In genomic region chr9:35344374-35344773, GRCm38 (mm10) we compare ENCODE assay signal across 18 mouse cellular contexts.
A peak's percentile ranks its signal among the peaks of the same experiment; 100 is the strongest.
DNase-seq lines count a peak whose midpoint lies in the region; ATAC-seq and TF ChIP-seq lines count a peak whose summit lies in the region.
"Had no signal": no experiment of that assay in that cellular context is flagged by ENCODE, and none has a peak within 500 bp of the region (broad histone marks: within the 10 kb centered on the region; RNA-seq: fewer than 3 reads in every experiment).

No protein-coding gene starts in this region.

- WGBS in liver, adult 2 months: 52% methylated on average over 6 of the region's 6 CpGs
- 54% methylated on average over 6 of the region's 6 CpGs for WGBS in midbrain, embryonic 15.5 days
- WGBS in midbrain, embryonic 10.5 days: 70% methylated on average over 6 of the region's 6 CpGs
- WGBS in intestine, postnatal 0 days: 52% methylated on average over 6 of the region's 6 CpGs
- WGBS in stomach, embryonic 16.5 days: 26% methylated on average over 6 of the region's 6 CpGs

- no peaks in the 10 kb centered on the region for H3K36me3 ChIP-seq in liver, adult 2 months (ENCODE audit: control insufficient read depth, insufficient read depth, low read length)
- H3K36me3 ChIP-seq in midbrain, embryonic 15.5 days (replicated peaks): no peaks in the 10 kb centered on the region
- no peaks in the 10 kb centered on the region for H3K36me3 ChIP-seq in midbrain, embryonic 10.5 days
- H3K36me3 ChIP-seq in intestine, postnatal 0 days (ENCODE audit: control insufficient read depth, insufficient read depth): no peaks in the 10 kb centered on the region
- H3K36me3 ChIP-seq in stomach, embryonic 16.5 days (ENCODE audit: control insufficient read depth, insufficient read depth, low read length): no peaks in the 10 kb centered on the region
- H3K36me3 ChIP-seq: liver, embryonic 15.5 days had no signal

- no peak for TF ChIP-seq POLR2A in liver, adult 2 months (IDR thresholded peaks at IDR 0.05; ENCODE audit: extremely low read depth, insufficient read depth, low read length)

- 0 out of 2 replicates have a peak, but pooled peaks have one; percentile 46 for ATAC-seq in midbrain, embryonic 15.5 days (replicated peaks)
- ATAC-seq in intestine, postnatal 0 days: 0 out of 2 replicates have a peak, but pooled peaks have one; percentile 15
- ATAC-seq in stomach, embryonic 16.5 days (ENCODE audit: insufficient read depth, low FRiP score): peak; percentile 52; the same call in 1 of the 2 replicates
- ATAC-seq: hindbrain, postnatal 0 days had no signal

- no peaks in the 10 kb centered on the region for H3K4me1 ChIP-seq in liver, adult 2 months (ENCODE audit: control insufficient read depth, insufficient read depth, low read length)
- peaks cover 8% of the 10 kb centered on the region for H3K4me1 ChIP-seq in midbrain, embryonic 15.5 days
- peaks cover 42% of the 10 kb centered on the region for H3K4me1 ChIP-seq in midbrain, embryonic 10.5 days
- 0 out of 2 replicates have a peak, but pooled peaks cover 2% of the 10 kb centered on the region for H3K4me1 ChIP-seq in intestine, postnatal 0 days (replicated peaks; ENCODE audit: control insufficient read depth, insufficient read depth, low read length)
- peaks cover 46% of the 10 kb centered on the region for H3K4me1 ChIP-seq in stomach, embryonic 16.5 days (ENCODE audit: control insufficient read depth, insufficient read depth, low read length)
- H3K4me1 ChIP-seq: liver, embryonic 15.5 days had no signal

- no peaks in the 10 kb centered on the region for H3K79me2 ChIP-seq in liver, adult 2 months (ENCODE audit: control insufficient read depth, insufficient read depth, low read length)

- no peak for TF ChIP-seq CTCF in liver, adult 2 months (IDR thresholded peaks at IDR 0.05; ENCODE audit: low read depth, low read length)
- TF ChIP-seq CTCF in intestine, postnatal 0 days (IDR thresholded peaks at IDR 0.05; ENCODE audit: low read depth): no peak

- H3K27ac ChIP-seq in liver, adult 2 months (replicated peaks; ENCODE audit: insufficient read depth, low read depth, low read length): no peak overlapping the region
- no peak overlapping the region for H3K27ac ChIP-seq in midbrain, embryonic 15.5 days
- no peak overlapping the region for H3K27ac ChIP-seq in midbrain, embryonic 10.5 days (replicated peaks)
- no peak overlapping the region for H3K27ac ChIP-seq in intestine, postnatal 0 days (ENCODE audit: low read depth, low read length)
- H3K27ac ChIP-seq in stomach, embryonic 16.5 days (ENCODE audit: low read length): peak overlapping the region; percentile 6; the same call in 1 of the 2 replicates
- H3K27ac ChIP-seq: hindbrain, postnatal 0 days; liver, embryonic 15.5 days had no signal

- no peaks in the 10 kb centered on the region for H3K27me3 ChIP-seq in liver, adult 2 months (ENCODE audit: control insufficient read depth, insufficient read depth, low read length)
- H3K27me3 ChIP-seq in midbrain, embryonic 15.5 days (replicated peaks): 0 out of 2 replicates have a peak, but pooled peaks cover 3% of the 10 kb centered on the region
- peaks cover 66% of the 10 kb centered on the region for H3K27me3 ChIP-seq in midbrain, embryonic 10.5 days (ENCODE audit: low read depth, poor library complexity, severe bottlenecking)
- 0 out of 2 replicates have a peak, but pooled peaks cover 3% of the 10 kb centered on the region for H3K27me3 ChIP-seq in intestine, postnatal 0 days (replicated peaks; ENCODE audit: control insufficient read depth, insufficient read depth, low read length)
- H3K27me3 ChIP-seq in stomach, embryonic 16.5 days (ENCODE audit: control insufficient read depth, insufficient read depth, low read length): no peaks in the 10 kb centered on the region
- H3K27me3 ChIP-seq: liver, embryonic 15.5 days had no signal

- no peak overlapping the region for H3K4me2 ChIP-seq in midbrain, embryonic 15.5 days
- H3K4me2 ChIP-seq in intestine, postnatal 0 days (replicated peaks; ENCODE audit: low read depth): no peak overlapping the region
- no peak overlapping the region for H3K4me2 ChIP-seq in stomach, embryonic 16.5 days (ENCODE audit: low read depth, low read length)
- H3K4me2 ChIP-seq: liver, embryonic 15.5 days had no signal

- H3K9ac ChIP-seq in liver, adult 2 months (ENCODE audit: low read depth, low read length): no peak overlapping the region
- no peak overlapping the region for H3K9ac ChIP-seq in midbrain, embryonic 15.5 days
- no peak overlapping the region for H3K9ac ChIP-seq in intestine, postnatal 0 days (ENCODE audit: low read depth, low read length)
- H3K9ac ChIP-seq in stomach, embryonic 16.5 days (ENCODE audit: low read length): no peak overlapping the region
- H3K9ac ChIP-seq: liver, embryonic 15.5 days had no signal

- intact Hi-C loops in left cerebral cortex, postnatal 10 days (cut with DNase I): no loop called here

- H3K9me3 ChIP-seq in midbrain, embryonic 15.5 days: no peaks in the 10 kb centered on the region
- no peaks in the 10 kb centered on the region for H3K9me3 ChIP-seq in midbrain, embryonic 10.5 days (replicated peaks)
- no peaks in the 10 kb centered on the region for H3K9me3 ChIP-seq in intestine, postnatal 0 days (ENCODE audit: control insufficient read depth)
- H3K9me3 ChIP-seq in stomach, embryonic 16.5 days (replicated peaks; ENCODE audit: control insufficient read depth, low read length): no peaks in the 10 kb centered on the region
- H3K9me3 ChIP-seq: liver, embryonic 15.5 days had no signal

- no peak overlapping the region for H3K4me3 ChIP-seq in liver, adult 2 months (ENCODE audit: insufficient read depth, low read depth, low read length)
- H3K4me3 ChIP-seq in midbrain, embryonic 15.5 days: no peak overlapping the region
- H3K4me3 ChIP-seq in midbrain, embryonic 10.5 days: no peak overlapping the region
- H3K4me3 ChIP-seq in intestine, postnatal 0 days (ENCODE audit: low read depth, low read length): no peak overlapping the region
- no peak overlapping the region for H3K4me3 ChIP-seq in stomach, embryonic 16.5 days (replicated peaks; ENCODE audit: low read length)
- H3K4me3 ChIP-seq: liver, embryonic 15.5 days had no signal

- DNase-seq in liver, adult 2 months (ENCODE audit: extremely low read depth, low read depth, low spot score): peak; percentile 26
- DNase-seq in liver: no peak
- no peak for DNase-seq in midbrain, embryonic 10.5 days (ENCODE audit: low spot score)
- no peak for DNase-seq in left cerebral cortex, adult 8-10 months (ENCODE audit: low spot score in 2 of 2)
- no peak for DNase-seq in left cerebral cortex, postnatal 10 days (ENCODE audit: extremely low spot score in 1 of 2, low spot score in 2 of 2)
- DNase-seq: adrenal gland, postnatal 25 days; cerebellum, adult 18-20 months; cerebellum, postnatal 36 days; gastrocnemius, postnatal 14 days; layer of hippocampus, postnatal 36 days; left cerebral cortex, postnatal 4 days; right cerebral cortex, postnatal 14 days; thymus, postnatal 36 days had no signal
